Mouse (Mus musculus): ENCODE measurements around the gene Retn. TPM values are rescaled to one million over a fixed set of nuclear protein-coding genes. Genes with fewer than 3 reads are reported as not detected.

Gene Retn
- total RNA-seq (2014; rRNA removed) (not detected in 2 replicates), polyA plus RNA-seq (2015; fragmentation: Nextera tagmentation; extraction: Ambion mirVana) (0.42 and 0.62 TPM in 2 replicates)

- ATAC-seq (ENCODE audit: low FRiP score) (no peak), DNase-seq (ENCODE audit: low spot score) (no peak)
- H3K27ac ChIP-seq (ENCODE audit: low read depth, low read length): no peak within 1 kb of the TSS
- no peaks in the 10 kb centered on the region for H3K4me1 ChIP-seq (ENCODE audit: insufficient read depth, low read length)
- no peaks in the 10 kb centered on the region for H3K36me3 ChIP-seq (ENCODE audit: insufficient read depth, low read length)
- no peaks in the 10 kb centered on the region for H3K27me3 ChIP-seq (ENCODE audit: insufficient read depth, low read length)
- H3K4me2 ChIP-seq (ENCODE audit: low read depth, low read length, poor library complexity, severe bottlenecking): no peak within 1 kb of the TSS
- no peak for TF ChIP-seq CTCF (IDR thresholded peaks at IDR 0.05)
- H3K4me3 ChIP-seq (ENCODE audit: low read depth, low read length): no peak within 1 kb of the TSS
- 59% methylated on average over 3 of the region's 3 CpGs for WGBS
- no peak within 1 kb of the TSS for H3K9ac ChIP-seq (replicated peaks; ENCODE audit: low read length, poor library complexity, severe bottlenecking)
- H3K9me3 ChIP-seq (ENCODE audit: low read length): no peaks in the 10 kb centered on the region
These were observed at the start of gene Retn for GRCm38 (mm10) chr8:3655526-3655925. Retn (plus strand) TSS chr8:3655770.

GRCm38 (mm10) chr8:3606593-3606992, 49.0 kb upstream of the Retn start:
- H3K9ac ChIP-seq (replicated peaks; ENCODE audit: low read length, poor library complexity, severe bottlenecking): no peak overlapping the region
- TF ChIP-seq CTCF (IDR thresholded peaks at IDR 0.05): no peak
- no peak for ATAC-seq (ENCODE audit: low FRiP score)
- H3K4me1 ChIP-seq (ENCODE audit: insufficient read depth, low read length): no peaks in the 10 kb centered on the region
- no peak overlapping the region for H3K4me3 ChIP-seq (ENCODE audit: low read depth, low read length)
- 89% methylated on average over 16 of the region's 16 CpGs for WGBS
- DNase-seq (ENCODE audit: low spot score): no peak
- no peak overlapping the region for H3K27ac ChIP-seq (ENCODE audit: low read depth, low read length)
- H3K4me2 ChIP-seq (ENCODE audit: low read depth, low read length, poor library complexity, severe bottlenecking): no peak overlapping the region
- H3K27me3 ChIP-seq (ENCODE audit: insufficient read depth, low read length): no peaks in the 10 kb centered on the region
- H3K9me3 ChIP-seq (ENCODE audit: low read length): no peaks in the 10 kb centered on the region
- peaks cover 90% of the 10 kb centered on the region for H3K36me3 ChIP-seq (ENCODE audit: insufficient read depth, low read length)

GRCm38 (mm10) chr8:3607822-3608221, 47.7 kb upstream of the Retn start:
- Histone ChIP-seq H3K27ac (ENCODE audit: low read depth, low read length) (no peak overlapping the region), H3K4me1 (ENCODE audit: insufficient read depth, low read length) (no peaks in the 10 kb centered on the region), H3K9me3 (ENCODE audit: low read length) (no peaks in the 10 kb centered on the region), H3K9ac (replicated peaks; ENCODE audit: low read length, poor library complexity, severe bottlenecking) (no peak overlapping the region), H3K4me3 (ENCODE audit: low read depth, low read length) (no peak overlapping the region), H3K27me3 (ENCODE audit: insufficient read depth, low read length) (no peaks in the 10 kb centered on the region), H3K36me3 (ENCODE audit: insufficient read depth, low read length) (peaks cover 90% of the 10 kb centered on the region), H3K4me2 (ENCODE audit: low read depth, low read length, poor library complexity, severe bottlenecking) (no peak overlapping the region)
- WGBS: 85% methylated on average over 7 of the region's 7 CpGs
- ATAC-seq (ENCODE audit: low FRiP score) (no peak), DNase-seq (ENCODE audit: low spot score) (no peak)
- TF ChIP-seq CTCF (IDR thresholded peaks at IDR 0.05): no peak

- no peaks in the 10 kb centered on the region for H3K27me3 ChIP-seq (ENCODE audit: insufficient read depth, low read length)
These were observed 46.3 kb upstream of the Retn start for GRCm38 (mm10) chr8:3609046-3609815.

GRCm38 (mm10) chr8:3609816-3610150, 45.8 kb upstream of the Retn start:
- WGBS: 82% methylated on average over 6 of the region's 6 CpGs
- Histone ChIP-seq H3K27ac (ENCODE audit: low read depth, low read length) (no peak overlapping the region), H3K36me3 (ENCODE audit: insufficient read depth, low read length) (peaks cover 89% of the 10 kb centered on the region)

More at GRCm38 (mm10) chr8:3609046-3609815, 46.3 kb upstream of the Retn start:
- DNase-seq (ENCODE audit: low spot score) (no peak), ATAC-seq (ENCODE audit: low FRiP score) (no peak)
- H3K4me2 ChIP-seq (ENCODE audit: low read depth, low read length, poor library complexity, severe bottlenecking): no peak overlapping the region
- TF ChIP-seq CTCF (IDR thresholded peaks at IDR 0.05): no peak
- no peak overlapping the region for H3K9ac ChIP-seq (replicated peaks; ENCODE audit: low read length, poor library complexity, severe bottlenecking)
- H3K9me3 ChIP-seq (ENCODE audit: low read length): no peaks in the 10 kb centered on the region
- H3K4me3 ChIP-seq (ENCODE audit: low read depth, low read length): no peak overlapping the region
- 88% methylated on average over 12 of the region's 12 CpGs for WGBS
- no peaks in the 10 kb centered on the region for H3K4me1 ChIP-seq (ENCODE audit: insufficient read depth, low read length)
- H3K27ac ChIP-seq (ENCODE audit: low read depth, low read length): no peak overlapping the region
- H3K36me3 ChIP-seq (ENCODE audit: insufficient read depth, low read length): peaks cover 89% of the 10 kb centered on the region

GRCm38 (mm10) chr8:3621199-3621970, 34.2 kb upstream of the Retn start, which contains the start of the genes Xab2 and Pet100:
Xab2 (minus strand) TSS chr8:3621316.
Pet100 (plus strand) TSS chr8:3621548.
- 0 out of 2 replicates have a peak, but pooled peaks have one; percentile 3 for TF ChIP-seq CTCF (IDR thresholded peaks at IDR 0.05)

More at GRCm38 (mm10) chr8:3609816-3610150, 45.8 kb upstream of the Retn start:
- no peak overlapping the region for H3K4me3 ChIP-seq (ENCODE audit: low read depth, low read length)
- DNase-seq (ENCODE audit: low spot score) (no peak), ATAC-seq (ENCODE audit: low FRiP score) (no peak)
- H3K27me3 ChIP-seq (ENCODE audit: insufficient read depth, low read length): no peaks in the 10 kb centered on the region
- H3K9ac ChIP-seq (replicated peaks; ENCODE audit: low read length, poor library complexity, severe bottlenecking): no peak overlapping the region
- TF ChIP-seq CTCF (IDR thresholded peaks at IDR 0.05): no peak
- no peaks in the 10 kb centered on the region for H3K4me1 ChIP-seq (ENCODE audit: insufficient read depth, low read length)
- H3K9me3 ChIP-seq (ENCODE audit: low read length): no peaks in the 10 kb centered on the region
- no peak overlapping the region for H3K4me2 ChIP-seq (ENCODE audit: low read depth, low read length, poor library complexity, severe bottlenecking)

More at GRCm38 (mm10) chr8:3621199-3621970, 34.2 kb upstream of the Retn start, which contains the start of the genes Xab2 and Pet100:
- Histone ChIP-seq H3K4me2 (ENCODE audit: low read depth, low read length, poor library complexity, severe bottlenecking) (peak within 1 kb of the TSS; percentile 86), H3K9ac (replicated peaks; ENCODE audit: low read length, poor library complexity, severe bottlenecking) (peak within 1 kb of the TSS; percentile 84), H3K36me3 (ENCODE audit: insufficient read depth, low read length) (peaks cover 8% of the 10 kb centered on the region; the same call in 1 of the 2 replicates), H3K4me3 (ENCODE audit: low read depth, low read length) (peak within 1 kb of the TSS; percentile 87), H3K27ac (ENCODE audit: low read depth, low read length) (no peak within 1 kb of the TSS), H3K9me3 (ENCODE audit: low read length) (no peaks in the 10 kb centered on the region), H3K27me3 (ENCODE audit: insufficient read depth, low read length) (no peaks in the 10 kb centered on the region), H3K4me1 (ENCODE audit: insufficient read depth, low read length) (peaks cover 6% of the 10 kb centered on the region; the same call in 1 of the 2 replicates)
- ATAC-seq (ENCODE audit: low FRiP score) (peak; percentile 96), DNase-seq (ENCODE audit: low spot score) (peak; percentile 100)
- WGBS: under 1% methylated on average over 37 of the region's 37 CpGs

Data from midbrain, postnatal 0 days (tissue).